Mouse (Mus musculus) erythroblast, embryonic 14.5 days (primary cell): ENCODE data around the gene Tcte2. TPM values are rescaled to one million over a fixed set of nuclear protein-coding genes. Genes with fewer than 3 reads are reported as not detected.
"Not testable (repeated sequence)": the region's sequence is repeated elsewhere in the genome, so short reads cannot be mapped to it uniquely, and the experiment has no call there.

ENCODE experiments used
- H3K27me3 ChIP-seq: 2 replicates; pipeline ENCODE4 v1.6.1; 2012; ENCODE audit warnings: inconsistent platforms; ENCODE audit not compliant: control insufficient read depth
- H3K36me3 ChIP-seq: 2 replicates; pipeline ENCODE4 v1.6.1; 2012; ENCODE audit warnings: mild to moderate bottlenecking, inconsistent platforms; ENCODE audit not compliant: control insufficient read depth
- H3K4me1 ChIP-seq: 2 replicates; pipeline ENCODE4 v1.6.1; 2012; ENCODE audit warnings: inconsistent platforms; ENCODE audit not compliant: control insufficient read depth
- H3K4me3 ChIP-seq: replicated peaks from 2 replicates; pipeline ENCODE3; 2012; ENCODE audit warnings: moderate library complexity, mild to moderate bottlenecking, inconsistent platforms
- H3K9me3 ChIP-seq: 2 replicates; pipeline ENCODE4 v1.6.1; 2012; ENCODE audit warnings: low read length, inconsistent platforms, mixed read lengths; ENCODE audit not compliant: control insufficient read depth
- GATA1 ChIP-seq: IDR thresholded peaks from 2 replicates; pipeline ENCODE4 v1.6.1; 2012; ENCODE audit warnings: low read length, inconsistent platforms, mixed read lengths
- TAL1 ChIP-seq: IDR thresholded peaks from 3 replicates; pipeline ENCODE4 v1.6.1; 2012; ENCODE audit warnings: low read length, inconsistent platforms, mixed read lengths
- polyA plus RNA-seq: library from polyadenylated mRNA; stranded (reverse); fragments of >175 nt; gene quantifications from 2 replicates; pipeline ENCODE4 v1.2.3, GENCODE M21; 2012

Gene Tcte2
- polyA plus RNA-seq, 1 experiment, result not detected

DNA sequence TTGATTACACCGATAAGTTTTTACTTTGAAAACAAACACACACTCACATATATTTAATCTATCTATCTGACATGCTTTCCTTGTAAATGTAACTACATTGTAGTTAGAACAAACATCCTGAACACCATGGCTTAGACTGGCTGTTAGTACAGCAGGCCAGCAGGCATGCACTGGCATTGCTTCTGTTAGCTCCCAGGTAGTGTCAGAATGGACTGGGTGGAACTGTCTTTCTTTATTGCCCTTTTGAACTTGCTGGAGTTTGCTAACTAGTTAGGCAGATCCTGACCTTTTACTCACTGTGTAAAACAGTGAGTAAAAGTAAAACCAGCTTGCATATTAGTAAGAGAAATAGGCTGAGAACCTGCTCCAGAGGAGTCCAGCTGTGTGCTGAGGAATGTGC lies 6.9 kb upstream of the Tcte2 start:
- TF ChIP-seq TAL1, result no peak
- TF ChIP-seq GATA1, result no peak
- Histone ChIP-seq H3K9me3 (no peaks in the 10 kb centered on the region), H3K36me3 (no peaks in the 10 kb centered on the region), H3K4me1 (no peaks in the 10 kb centered on the region), H3K27me3 (peaks cover 6% of the 10 kb centered on the region; the same call in 1 of the 2 replicates), H3K4me3 (no peak overlapping the region)

GRCm38 (mm10) chr17:13764911-13765310 lies 3.3 kb upstream of the Tcte2 start:
- H3K4me3 ChIP-seq, H3K4me1 ChIP-seq, H3K9me3 ChIP-seq, H3K36me3 ChIP-seq: not testable (repeated sequence)
- peaks cover 38% of the 10 kb centered on the region for H3K27me3 ChIP-seq

GRCm38 (mm10) chr17:13763819-13764218 lies 2.2 kb upstream of the Tcte2 start:
- no peak overlapping the region for H3K4me3 ChIP-seq
- H3K9me3 ChIP-seq, result no peaks in the 10 kb centered on the region
- TF ChIP-seq GATA1 (no peak), TAL1 (no peak)
- H3K27me3 ChIP-seq, result peaks cover 49% of the 10 kb centered on the region
- H3K36me3 ChIP-seq, result no peaks in the 10 kb centered on the region
- no peaks in the 10 kb centered on the region for H3K4me1 ChIP-seq

DNA sequence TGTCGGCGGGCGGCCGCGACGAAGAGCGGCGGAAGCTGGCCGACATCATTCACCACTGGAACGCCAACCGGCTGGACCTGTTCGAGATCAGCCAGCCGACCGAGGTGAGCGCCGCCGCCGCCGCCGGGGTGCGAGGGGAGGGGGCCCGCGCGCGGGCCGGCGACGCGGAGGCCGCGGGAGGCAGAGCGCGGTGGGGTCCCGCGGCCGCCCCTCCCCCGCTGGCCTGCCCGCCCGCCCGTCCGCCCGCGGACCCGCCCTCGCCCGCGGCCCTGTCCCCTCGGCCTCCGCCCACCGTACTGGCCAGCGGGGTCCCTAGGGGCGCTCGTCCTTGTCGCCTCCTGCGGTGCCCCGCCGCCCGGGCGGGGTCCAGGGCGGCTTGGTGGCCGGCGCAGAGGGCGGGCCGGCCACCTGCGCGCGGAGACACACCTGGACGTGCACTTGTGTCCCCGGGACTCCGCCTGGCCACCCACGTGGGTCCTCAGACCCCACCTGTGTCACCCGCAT lies 898 bp downstream of the Tcte2 start:
- TF ChIP-seq GATA1 (no peak), TAL1 (no peak)

GRCm38 (mm10) chr17:13759853-13760627 lies 1.6 kb downstream of the Tcte2 start, which contains the start of gene Afdn:
Gene Afdn (plus strand): TSS chr17:13760539.
- TF ChIP-seq GATA1 (no peak), TAL1 (no peak)
- H3K36me3 ChIP-seq, result no peaks in the 10 kb centered on the region
- no peaks in the 10 kb centered on the region for H3K4me1 ChIP-seq
- peak within 1 kb of the TSS; percentile 59 for H3K4me3 ChIP-seq
- peaks cover 53% of the 10 kb centered on the region for H3K27me3 ChIP-seq
- no peaks in the 10 kb centered on the region for H3K9me3 ChIP-seq

More for the DNA sequence above, 898 bp downstream of the Tcte2 start:
- Histone ChIP-seq H3K4me3 (peak overlapping the region; percentile 59), H3K4me1 (no peaks in the 10 kb centered on the region), H3K9me3 (no peaks in the 10 kb centered on the region), H3K27me3 (peaks cover 56% of the 10 kb centered on the region), H3K36me3 (no peaks in the 10 kb centered on the region)

GRCm38 (mm10) chr17:13759156-13759852 lies 2.3 kb downstream of the Tcte2 start:
- Histone ChIP-seq H3K27me3 (peaks cover 50% of the 10 kb centered on the region), H3K4me1 (no peaks in the 10 kb centered on the region), H3K9me3 (no peaks in the 10 kb centered on the region), H3K36me3 (no peaks in the 10 kb centered on the region), H3K4me3 (peak overlapping the region; percentile 51)
- no peak for TF ChIP-seq TAL1
- no peak for TF ChIP-seq GATA1

GRCm38 (mm10) chr17:13758586-13758985 lies 3.0 kb downstream of the Tcte2 start:
- no peaks in the 10 kb centered on the region for H3K9me3 ChIP-seq
- no peaks in the 10 kb centered on the region for H3K36me3 ChIP-seq
- H3K4me3 ChIP-seq, result no peak overlapping the region
- H3K4me1 ChIP-seq, result no peaks in the 10 kb centered on the region
- peaks cover 50% of the 10 kb centered on the region for H3K27me3 ChIP-seq
- TF ChIP-seq GATA1 (no peak), TAL1 (no peak)

DNA sequence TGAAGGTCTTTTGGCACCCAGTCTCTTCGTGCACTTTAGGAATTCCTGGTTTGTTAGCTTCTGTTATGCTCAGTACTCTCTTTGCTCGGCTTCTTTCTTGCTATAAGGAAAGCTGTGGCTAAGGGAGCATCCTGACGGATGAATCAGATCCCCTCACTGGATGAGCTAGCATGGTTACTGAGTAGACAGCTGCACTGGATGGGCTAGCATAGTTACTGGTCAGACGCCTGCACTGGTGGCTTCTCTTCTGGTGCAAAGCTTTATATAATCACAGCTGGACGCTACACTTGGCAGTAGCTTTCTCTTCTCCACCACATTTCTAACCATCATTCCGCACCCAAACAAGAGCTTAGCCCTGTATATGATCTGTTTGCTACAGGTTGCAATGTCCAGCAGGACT lies 6.7 kb downstream of the Tcte2 start:
- TF ChIP-seq GATA1 (no peak), TAL1 (no peak)
- no peaks in the 10 kb centered on the region for H3K4me1 ChIP-seq
- no peak overlapping the region for H3K4me3 ChIP-seq
- H3K9me3 ChIP-seq, result no peaks in the 10 kb centered on the region
- no peaks in the 10 kb centered on the region for H3K36me3 ChIP-seq
- H3K27me3 ChIP-seq, result peaks cover 19% of the 10 kb centered on the region

- TF ChIP-seq TAL1 (no peak), GATA1 (no peak)
- Histone ChIP-seq H3K27me3 (peaks cover 8% of the 10 kb centered on the region), H3K36me3 (no peaks in the 10 kb centered on the region), H3K9me3 (no peaks in the 10 kb centered on the region), H3K4me3 (no peak overlapping the region), H3K4me1 (no peaks in the 10 kb centered on the region)
Measured at GRCm38 (mm10) chr17:13753918-13754317, 7.7 kb downstream of the Tcte2 start.
